7 mouse cellular contexts compared by ENCODE assay signal in the genomic region with DNA sequence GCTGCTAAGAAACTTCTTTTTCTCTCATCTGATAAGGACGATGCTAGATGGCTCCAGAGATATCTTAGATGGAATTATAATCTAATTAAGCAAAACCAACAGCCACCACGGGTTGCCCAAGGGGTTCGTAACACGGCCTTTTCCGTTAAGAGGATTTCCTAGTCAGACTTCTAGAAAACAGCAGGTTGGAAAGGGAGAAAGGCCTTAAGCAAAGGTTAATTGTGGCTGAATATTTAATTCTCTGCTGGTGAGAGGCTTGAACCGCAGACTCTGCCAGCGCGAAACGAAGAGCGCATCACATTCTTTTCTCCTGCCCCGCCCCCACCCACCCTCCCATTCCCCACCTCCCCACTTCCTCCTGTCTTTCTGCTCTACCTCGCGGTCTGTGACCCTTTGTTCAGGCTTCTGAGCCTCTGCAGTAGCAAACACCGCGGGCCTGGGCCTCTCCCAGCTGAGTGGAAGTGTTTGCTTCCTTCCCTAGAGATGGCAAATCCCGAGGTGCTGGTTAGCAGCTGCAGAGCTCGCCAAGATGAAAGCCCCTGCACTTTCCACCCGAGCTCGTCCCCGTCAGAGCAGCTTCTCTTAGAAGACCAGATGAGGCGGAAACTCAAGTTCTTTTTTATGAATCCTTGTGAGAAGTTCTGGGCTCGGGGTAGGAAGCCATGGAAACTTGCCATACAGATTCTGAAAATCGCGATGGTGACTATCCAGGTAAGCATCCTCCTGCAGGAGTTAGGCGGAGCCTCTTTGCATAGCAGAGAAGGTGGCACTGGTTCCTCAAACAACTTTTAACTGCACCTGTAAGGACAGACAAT. TPM values are rescaled to one million over a fixed set of nuclear protein-coding genes. Genes with fewer than 3 reads are reported as not detected.
A peak's percentile ranks its signal among the peaks of the same experiment; 100 is the strongest.
DNase-seq lines count a peak whose midpoint lies in the region; ATAC-seq and TF ChIP-seq lines count a peak whose summit lies in the region.

No protein-coding gene starts in this region.

- ATAC-seq in common myeloid progenitor, adult 5-6 weeks (replicated peaks; ENCODE audit: low read depth, poor library complexity, severe bottlenecking): peak; percentile 50
- peak; percentile 36; the same call in 1 of the 2 replicates for ATAC-seq in hindbrain, postnatal 0 days
- no peak for ATAC-seq in midbrain, embryonic 16.5 days

- 12% methylated on average over 25 of the region's 25 CpGs for WGBS in hindbrain, postnatal 0 days
- WGBS in midbrain, embryonic 16.5 days: 6% methylated on average over 25 of the region's 25 CpGs

- peaks cover 12% of the 10 kb centered on the region for H3K27me3 ChIP-seq in hindbrain, postnatal 0 days (ENCODE audit: insufficient read depth, low read length)
- peaks cover 8% of the 10 kb centered on the region for H3K27me3 ChIP-seq in midbrain, embryonic 16.5 days (ENCODE audit: control insufficient read depth, insufficient read depth, low read depth, low read length)

- no peaks in the 10 kb centered on the region for H3K36me3 ChIP-seq in hindbrain, postnatal 0 days (ENCODE audit: insufficient read depth, low read length)
- H3K36me3 ChIP-seq in midbrain, embryonic 16.5 days (ENCODE audit: control insufficient read depth, insufficient read depth, low read length): no peaks in the 10 kb centered on the region

- H3K4me3 ChIP-seq in hindbrain, postnatal 0 days (ENCODE audit: low read length): no peak overlapping the region; the same call in 1 of the 2 replicates
- peak overlapping the region; percentile 20; the same call in 1 of the 2 replicates for H3K4me3 ChIP-seq in midbrain, embryonic 16.5 days (ENCODE audit: low read depth, low read length)

- no peak overlapping the region for H3K27ac ChIP-seq in hindbrain, postnatal 0 days
- no peak overlapping the region for H3K27ac ChIP-seq in midbrain, embryonic 16.5 days (ENCODE audit: low read length)

- peak; percentile 50 for DNase-seq in ES-CJ7 (ENCODE audit: low read depth, low spot score)
- DNase-seq in hindbrain, postnatal 0 days (ENCODE audit: low spot score): peak; percentile 13
- DNase-seq in layer of hippocampus, postnatal 10 days (ENCODE audit: low spot score in 2 of 2): no peak
- no peak for DNase-seq in gastrocnemius, adult 18-20 months (ENCODE audit: low spot score)
- no peak for DNase-seq in adrenal gland, postnatal 36 days

- TF ChIP-seq CTCF in hindbrain, postnatal 0 days (IDR thresholded peaks at IDR 0.05; ENCODE audit: low read depth): no peak

- no peak overlapping the region for H3K9ac ChIP-seq in hindbrain, postnatal 0 days (replicated peaks; ENCODE audit: low read length)
- H3K9ac ChIP-seq in midbrain, embryonic 16.5 days (ENCODE audit: low read depth, low read length): peak overlapping the region; percentile 16; the same call in 1 of the 2 replicates

- no peaks in the 10 kb centered on the region for H3K9me3 ChIP-seq in hindbrain, postnatal 0 days (ENCODE audit: low read length)
- H3K9me3 ChIP-seq in midbrain, embryonic 16.5 days (replicated peaks; ENCODE audit: control insufficient read depth, low read length, poor library complexity, severe bottlenecking): no peaks in the 10 kb centered on the region

- H3K4me2 ChIP-seq in hindbrain, postnatal 0 days (ENCODE audit: low read depth, low read length): peak overlapping the region; percentile 41
- H3K4me2 ChIP-seq in midbrain, embryonic 16.5 days (ENCODE audit: low read length): peak overlapping the region; percentile 45

- H3K4me1 ChIP-seq in hindbrain, postnatal 0 days (ENCODE audit: insufficient read depth, low read length): 0 out of 2 replicates have a peak, but pooled peaks cover 5% of the 10 kb centered on the region
- H3K4me1 ChIP-seq in midbrain, embryonic 16.5 days (ENCODE audit: control insufficient read depth, insufficient read depth, low read length): peaks cover 7% of the 10 kb centered on the region

RNA-seq across cellular contexts. Expression of a gene that starts 4.3 kb away (rescaled TPM):
- 0.18 and 3.4 TPM in 2 replicates for total RNA-seq in common myeloid progenitor, adult 5-6 weeks (2017)
- 0.25 TPM in 1 of 2 replicates, not detected in the other for total RNA-seq in hindbrain, postnatal 0 days (2014; rRNA removed)
- polyA plus RNA-seq in hindbrain, postnatal 0 days (2015; fragmentation: Nextera tagmentation; extraction: Ambion mirVana): 0.10 and 0.48 TPM in 2 replicates
- 0.31 and 0.35 TPM in 2 replicates for polyA plus RNA-seq in midbrain, embryonic 16.5 days (2015; fragmentation: Nextera tagmentation; extraction: Ambion mirVana)
- not detected for total RNA-seq in layer of hippocampus, postnatal 10 days (2021)
- not detected for total RNA-seq in gastrocnemius, adult 18-20 months (2021)
- total RNA-seq in adrenal gland, postnatal 36 days (2021): not detected

RNA-seq across cellular contexts. Expression of a gene that starts 13.6 kb away (rescaled TPM):
- not detected in 2 replicates for total RNA-seq in common myeloid progenitor, adult 5-6 weeks (2017)
- total RNA-seq in hindbrain, postnatal 0 days (2014; rRNA removed): 1.1 and 1.5 TPM in 2 replicates
- polyA plus RNA-seq in hindbrain, postnatal 0 days (2015; fragmentation: Nextera tagmentation; extraction: Ambion mirVana): 0.71 and 1.5 TPM in 2 replicates
- 1.1 and 2.1 TPM in 2 replicates for polyA plus RNA-seq in midbrain, embryonic 16.5 days (2015; fragmentation: Nextera tagmentation; extraction: Ambion mirVana)
- total RNA-seq in layer of hippocampus, postnatal 10 days (2021): 1 to 10 TPM in 1 of 2 experiments, under 1 TPM in 1; 0.96 to 1.7 TPM
- not detected for total RNA-seq in gastrocnemius, adult 18-20 months (2021)
- total RNA-seq in adrenal gland, postnatal 36 days (2021): under 1 TPM in 1 of 2 experiments, not detected in 1; 0.26 TPM

RNA-seq across cellular contexts. Expression of a gene that starts 28.1 kb away (rescaled TPM):
- total RNA-seq in common myeloid progenitor, adult 5-6 weeks (2017): 8.2 and 11.1 TPM in 2 replicates
- total RNA-seq in hindbrain, postnatal 0 days (2014; rRNA removed): not detected in 2 replicates
- polyA plus RNA-seq in hindbrain, postnatal 0 days (2015; fragmentation: Nextera tagmentation; extraction: Ambion mirVana): 0.23 and 0.33 TPM in 2 replicates
- 0.18 TPM in 1 of 2 replicates, not detected in the other for polyA plus RNA-seq in midbrain, embryonic 16.5 days (2015; fragmentation: Nextera tagmentation; extraction: Ambion mirVana)
- not detected for total RNA-seq in layer of hippocampus, postnatal 10 days (2021)
- not detected for total RNA-seq in gastrocnemius, adult 18-20 months (2021)
- total RNA-seq in adrenal gland, postnatal 36 days (2021): not detected

Comparison
In these comparisons a context has a peak if more than half of its experiments do, and no peak if none do; other contexts are left out.
1. DNase-seq: peak in ES-CJ7 (single experiment) and hindbrain, postnatal 0 days (single experiment); none in layer of hippocampus, postnatal 10 days (0 of 2), gastrocnemius, adult 18-20 months (single experiment) and adrenal gland, postnatal 36 days (0 of 2).